In genomic region chr14:58076030-58076521, GRCm38 (mm10) we compare ENCODE assay signal across 7 mouse cellular contexts. TPM values are rescaled to one million over a fixed set of nuclear protein-coding genes. Genes with fewer than 3 reads are reported as not detected.
DNase-seq lines count a peak whose midpoint lies in the region; ATAC-seq lines count a peak whose summit lies in the region.

No protein-coding gene starts in this region.

- H3K9ac ChIP-seq in forebrain, embryonic 15.5 days (replicated peaks) = peak overlapping the region; percentile 58
- peak overlapping the region; percentile 75 for H3K9ac ChIP-seq in hindbrain, embryonic 16.5 days (ENCODE audit: low read depth, low read length)
- H3K9ac ChIP-seq in midbrain, embryonic 13.5 days (replicated peaks) = peak overlapping the region; percentile 82

- H3K27me3 ChIP-seq in forebrain, embryonic 15.5 days = peaks cover 50% of the 10 kb centered on the region
- peaks cover 4% of the 10 kb centered on the region for H3K27me3 ChIP-seq in hindbrain, embryonic 16.5 days (replicated peaks; ENCODE audit: control insufficient read depth, insufficient read depth, low read length)
- H3K27me3 ChIP-seq in midbrain, embryonic 13.5 days = peaks cover 74% of the 10 kb centered on the region

- peaks cover 53% of the 10 kb centered on the region for H3K4me1 ChIP-seq in forebrain, embryonic 15.5 days
- H3K4me1 ChIP-seq in hindbrain, embryonic 16.5 days (ENCODE audit: control insufficient read depth, insufficient read depth, low read depth, low read length) = peaks cover 16% of the 10 kb centered on the region
- H3K4me1 ChIP-seq in midbrain, embryonic 13.5 days (replicated peaks) = peaks cover 39% of the 10 kb centered on the region

- ATAC-seq in forebrain, embryonic 15.5 days (replicated peaks) = peak; percentile 81
- ATAC-seq in hindbrain, embryonic 16.5 days = peak; percentile 85
- ATAC-seq in midbrain, embryonic 13.5 days = peak; percentile 85

- H3K9me3 ChIP-seq in forebrain, embryonic 15.5 days = no peaks in the 10 kb centered on the region
- no peaks in the 10 kb centered on the region for H3K9me3 ChIP-seq in hindbrain, embryonic 16.5 days (ENCODE audit: control insufficient read depth, low read length)
- no peaks in the 10 kb centered on the region for H3K9me3 ChIP-seq in midbrain, embryonic 13.5 days

- peak overlapping the region; percentile 99 for H3K4me2 ChIP-seq in forebrain, embryonic 15.5 days (replicated peaks)
- H3K4me2 ChIP-seq in hindbrain, embryonic 16.5 days (ENCODE audit: low read length) = peak overlapping the region; percentile 99
- H3K4me2 ChIP-seq in midbrain, embryonic 13.5 days (replicated peaks) = peak overlapping the region; percentile 98

- H3K36me3 ChIP-seq in forebrain, embryonic 15.5 days = no peaks in the 10 kb centered on the region
- no peaks in the 10 kb centered on the region for H3K36me3 ChIP-seq in hindbrain, embryonic 16.5 days (ENCODE audit: control insufficient read depth, insufficient read depth, low read length)
- no peaks in the 10 kb centered on the region for H3K36me3 ChIP-seq in midbrain, embryonic 13.5 days

- peak overlapping the region; percentile 42 for H3K27ac ChIP-seq in forebrain, embryonic 15.5 days (replicated peaks)
- peak overlapping the region; percentile 84 for H3K27ac ChIP-seq in hindbrain, embryonic 16.5 days (ENCODE audit: low read depth, low read length)
- H3K27ac ChIP-seq in midbrain, embryonic 13.5 days = peak overlapping the region; percentile 83

- WGBS in forebrain, embryonic 15.5 days = under 1% methylated on average over 40 of the region's 40 CpGs
- under 1% methylated on average over 36 of the region's 40 CpGs for WGBS in hindbrain, embryonic 16.5 days
- under 1% methylated on average over 35 of the region's 40 CpGs for WGBS in midbrain, embryonic 13.5 days

- H3K4me3 ChIP-seq in forebrain, embryonic 15.5 days = peak overlapping the region; percentile 54
- peak overlapping the region; percentile 84 for H3K4me3 ChIP-seq in hindbrain, embryonic 16.5 days (ENCODE audit: low read length)
- H3K4me3 ChIP-seq in midbrain, embryonic 13.5 days (replicated peaks) = peak overlapping the region; percentile 68

- peak; percentile 81 for DNase-seq in ZHBTc4 (ENCODE audit: low read depth, low spot score)
- peak; percentile 83 for DNase-seq in cerebellum, adult 11 months
- peak; percentile 62 to 66 for DNase-seq in left cerebral cortex, adult 9 months (ENCODE audit: low spot score in 2 of 2)
- peak; percentile 63 for DNase-seq in testis, postnatal 10 days (ENCODE audit: low spot score)

RNA-seq across cellular contexts. Expression of gene Fgf9, which starts 5.7 kb away (rescaled TPM):
- polyA plus RNA-seq in forebrain, embryonic 15.5 days (2015; fragmentation: Nextera tagmentation; extraction: Ambion mirVana) = 8.4 and 9.0 TPM in 2 replicates
- 25.8 and 31.8 TPM in 2 replicates for polyA plus RNA-seq in hindbrain, embryonic 16.5 days (2015; fragmentation: Nextera tagmentation; extraction: Ambion mirVana)
- 8.4 and 11.0 TPM in 2 replicates for polyA plus RNA-seq in midbrain, embryonic 13.5 days (2015; fragmentation: Nextera tagmentation; extraction: Ambion mirVana)

Comparison
In these comparisons a context has a peak if more than half of its experiments do, and no peak if none do; other contexts are left out.
1. Peak in every context shown above with its lines: DNase-seq, ATAC-seq, H3K4me3 ChIP-seq and H3K27ac ChIP-seq.